Mouse (Mus musculus): ENCODE results near the gene Pex14. TPM values are rescaled to one million over a fixed set of nuclear protein-coding genes. Genes with fewer than 3 reads are reported as not detected.

Gene Pex14
- polyA plus RNA-seq, 1 experiment from 2014 or later: 29.0 TPM

DNA sequence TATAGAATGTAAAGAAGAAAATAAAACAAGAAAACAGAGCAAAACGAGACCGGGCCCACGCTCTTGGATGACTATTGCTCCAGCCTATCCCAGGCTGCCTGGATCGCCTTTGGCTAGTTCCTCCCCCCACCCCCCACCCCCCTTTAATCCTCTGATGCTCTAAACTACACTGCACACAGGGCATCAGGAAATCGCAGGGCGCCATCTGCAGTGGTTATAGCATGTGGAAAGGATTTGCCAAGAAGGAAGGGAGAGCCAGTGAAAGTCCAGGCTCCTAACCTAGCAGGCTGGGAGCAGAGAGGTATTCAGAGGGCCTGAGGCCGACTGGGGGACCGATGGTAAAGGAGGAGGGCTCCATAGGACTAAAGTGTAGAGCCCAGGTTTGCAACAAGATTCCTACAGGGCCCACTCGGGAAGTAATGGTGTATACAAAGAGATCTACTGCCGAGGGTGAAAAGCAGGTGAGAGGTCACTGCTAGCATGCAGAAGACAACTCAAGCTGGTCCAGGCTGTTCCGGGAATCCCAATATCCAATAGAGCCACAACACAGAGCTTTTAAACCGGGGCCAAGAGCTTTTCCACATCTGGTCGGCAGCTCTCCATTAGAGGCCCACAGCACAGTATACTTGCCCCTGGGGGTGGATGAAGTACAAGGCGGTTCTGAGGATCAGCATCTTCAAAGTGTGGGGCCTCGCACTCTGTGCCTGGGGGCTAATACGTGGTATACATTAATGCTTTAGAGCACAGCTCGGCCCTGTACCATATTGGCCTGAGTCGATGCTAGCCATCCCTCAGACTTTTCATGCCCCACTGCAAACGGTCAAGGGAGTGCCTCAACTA, 114.8 kb downstream of the Pex14 start:
- WGBS: 23% methylated on average over 19 of the region's 19 CpGs
- no peak overlapping the region for H3K4me3 ChIP-seq (ENCODE audit: low read depth, low read length)
- peaks cover 8% of the 10 kb centered on the region for H3K4me1 ChIP-seq (ENCODE audit: control insufficient read depth, insufficient read depth, low read length)
- H3K4me2 ChIP-seq (ENCODE audit: low read depth, low read length): 0 out of 2 replicates have a peak overlapping the region, but pooled peaks have one; percentile 7
- no peaks in the 10 kb centered on the region for H3K27me3 ChIP-seq (ENCODE audit: control insufficient read depth, insufficient read depth, low read length)
- H3K9me3 ChIP-seq (replicated peaks; ENCODE audit: control insufficient read depth, low read length): no peaks in the 10 kb centered on the region
- no peaks in the 10 kb centered on the region for H3K36me3 ChIP-seq (replicated peaks; ENCODE audit: control insufficient read depth, insufficient read depth, low read depth, low read length)
- H3K27ac ChIP-seq (replicated peaks; ENCODE audit: low read depth, low read length): peak overlapping the region; percentile 25
- H3K9ac ChIP-seq (replicated peaks; ENCODE audit: low read length): no peak overlapping the region
- DNase-seq (ENCODE audit: low spot score) (peak; percentile 75), ATAC-seq (replicated peaks; ENCODE audit: insufficient number of reproducible peaks, low FRiP score, low TSS enrichment, low read depth) (peak; percentile 46)

DNA sequence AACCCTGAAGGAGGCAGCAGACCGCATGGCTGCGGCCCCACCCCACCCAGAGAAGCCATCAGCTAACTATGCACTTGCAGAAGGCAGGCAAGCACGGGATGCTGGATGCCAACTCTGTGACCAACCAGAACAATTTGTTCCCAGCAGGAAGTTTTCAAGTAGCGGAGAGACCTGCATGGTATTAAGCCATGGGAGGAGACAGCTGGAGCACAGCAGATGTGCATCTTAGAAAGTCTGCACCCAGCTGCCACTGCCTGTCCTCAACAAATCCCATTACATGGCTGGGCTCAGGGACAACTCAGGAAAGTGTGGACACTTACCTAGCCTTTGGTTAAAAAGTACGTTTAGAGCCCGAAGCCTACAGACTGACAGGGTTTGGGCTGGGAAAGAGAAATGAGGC, 117.4 kb downstream of the Pex14 start:
- Histone ChIP-seq H3K27ac (replicated peaks; ENCODE audit: low read depth, low read length) (no peak overlapping the region), H3K36me3 (replicated peaks; ENCODE audit: control insufficient read depth, insufficient read depth, low read depth, low read length) (no peaks in the 10 kb centered on the region), H3K4me1 (ENCODE audit: control insufficient read depth, insufficient read depth, low read length) (peaks cover 8% of the 10 kb centered on the region), H3K9ac (replicated peaks; ENCODE audit: low read length) (no peak overlapping the region), H3K9me3 (replicated peaks; ENCODE audit: control insufficient read depth, low read length) (no peaks in the 10 kb centered on the region), H3K4me3 (ENCODE audit: low read depth, low read length) (no peak overlapping the region), H3K27me3 (ENCODE audit: control insufficient read depth, insufficient read depth, low read length) (no peaks in the 10 kb centered on the region), H3K4me2 (ENCODE audit: low read depth, low read length) (no peak overlapping the region)
- 75% methylated on average over 6 of the region's 6 CpGs for WGBS
- no peak for DNase-seq (ENCODE audit: low spot score)
- ATAC-seq (replicated peaks; ENCODE audit: insufficient number of reproducible peaks, low FRiP score, low TSS enrichment, low read depth): no peak

DNA sequence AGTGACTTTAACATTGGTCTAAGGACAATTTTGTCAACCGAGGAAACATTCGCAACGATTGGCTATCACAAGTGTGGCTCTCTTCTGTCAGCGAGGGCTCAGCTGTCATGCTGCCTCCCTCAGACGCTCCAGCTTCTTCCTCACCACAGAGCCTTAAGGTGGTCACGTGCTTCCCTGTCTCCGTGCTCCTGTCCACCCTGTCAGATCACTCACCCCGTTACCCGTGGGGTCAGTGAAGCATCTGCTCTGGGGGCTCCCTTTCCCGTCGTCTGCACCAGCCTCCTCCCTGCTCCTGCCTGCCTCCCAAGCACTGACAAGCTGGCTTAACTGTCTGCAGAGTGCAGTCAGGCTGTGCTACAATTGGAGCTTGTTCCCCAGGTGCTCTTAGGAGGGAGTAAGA, 119.8 kb downstream of the Pex14 start:
- Histone ChIP-seq H3K4me1 (ENCODE audit: control insufficient read depth, insufficient read depth, low read length) (no peaks in the 10 kb centered on the region; the same call in none of the 2 replicates), H3K27ac (replicated peaks; ENCODE audit: low read depth, low read length) (no peak overlapping the region), H3K9ac (replicated peaks; ENCODE audit: low read length) (no peak overlapping the region), H3K4me2 (ENCODE audit: low read depth, low read length) (no peak overlapping the region), H3K4me3 (ENCODE audit: low read depth, low read length) (no peak overlapping the region), H3K36me3 (replicated peaks; ENCODE audit: control insufficient read depth, insufficient read depth, low read depth, low read length) (no peaks in the 10 kb centered on the region), H3K9me3 (replicated peaks; ENCODE audit: control insufficient read depth, low read length) (no peaks in the 10 kb centered on the region), H3K27me3 (ENCODE audit: control insufficient read depth, insufficient read depth, low read length) (no peaks in the 10 kb centered on the region)
- 53% methylated on average over 11 of the region's 11 CpGs for WGBS
- ATAC-seq (replicated peaks; ENCODE audit: insufficient number of reproducible peaks, low FRiP score, low TSS enrichment, low read depth) (no peak), DNase-seq (ENCODE audit: low spot score) (no peak)

DNA sequence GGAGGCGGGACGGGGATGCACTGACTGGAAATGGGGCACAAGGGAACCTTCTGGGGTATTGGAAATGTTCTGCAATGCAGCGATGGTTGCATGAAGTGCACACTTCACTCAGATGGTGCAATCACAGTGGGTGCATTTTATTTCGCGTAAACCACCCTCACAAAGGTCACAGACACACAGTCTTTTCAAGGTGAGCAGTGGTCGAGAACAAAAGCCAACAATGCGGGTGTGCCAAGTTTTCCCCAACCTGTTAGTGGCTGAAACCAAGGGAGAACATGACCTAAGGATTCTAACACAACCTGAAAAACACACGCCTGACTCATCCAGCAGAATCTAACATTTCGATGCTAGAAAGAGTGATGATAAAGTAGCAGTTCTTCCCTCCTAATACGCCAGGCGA, 120.8 kb downstream of the Pex14 start:
- Histone ChIP-seq H3K4me2 (ENCODE audit: low read depth, low read length) (no peak overlapping the region), H3K36me3 (replicated peaks; ENCODE audit: control insufficient read depth, insufficient read depth, low read depth, low read length) (no peaks in the 10 kb centered on the region), H3K27me3 (ENCODE audit: control insufficient read depth, insufficient read depth, low read length) (no peaks in the 10 kb centered on the region), H3K27ac (replicated peaks; ENCODE audit: low read depth, low read length) (no peak overlapping the region), H3K9me3 (replicated peaks; ENCODE audit: control insufficient read depth, low read length) (no peaks in the 10 kb centered on the region), H3K4me1 (ENCODE audit: control insufficient read depth, insufficient read depth, low read length) (no peaks in the 10 kb centered on the region; the same call in none of the 2 replicates), H3K9ac (replicated peaks; ENCODE audit: low read length) (no peak overlapping the region), H3K4me3 (ENCODE audit: low read depth, low read length) (no peak overlapping the region)
- DNase-seq (ENCODE audit: low spot score) (no peak), ATAC-seq (replicated peaks; ENCODE audit: insufficient number of reproducible peaks, low FRiP score, low TSS enrichment, low read depth) (no peak)
- WGBS: 91% methylated on average over 11 of the region's 11 CpGs

DNA sequence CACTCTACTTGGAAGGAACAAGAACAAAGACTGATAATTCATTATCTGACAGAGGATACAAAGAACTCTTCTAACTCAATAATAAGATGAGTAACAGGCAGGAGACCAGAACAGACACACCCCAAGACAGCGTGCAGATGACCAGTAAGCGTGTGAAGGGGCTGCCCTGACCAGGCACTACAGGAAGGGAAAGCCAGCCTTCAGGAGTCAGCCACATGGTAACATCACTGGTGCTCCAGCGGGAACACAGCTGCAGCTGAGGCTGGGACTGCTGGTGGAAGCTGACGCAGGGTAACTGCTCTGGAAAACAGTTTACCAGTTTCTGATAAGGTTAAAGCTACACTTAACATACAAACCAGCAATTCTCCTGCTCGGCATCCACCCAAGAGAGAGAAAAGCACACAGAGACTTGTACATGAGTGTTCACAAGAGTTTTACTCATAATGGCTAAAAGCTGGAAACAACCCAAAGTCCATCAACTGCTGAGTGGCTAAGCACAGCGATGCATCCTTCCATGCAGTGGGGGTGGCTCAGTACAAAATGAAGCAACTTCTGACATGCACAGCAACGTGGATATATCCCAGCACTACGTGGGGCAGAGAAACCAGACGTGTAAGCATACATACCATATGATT, 121.3 kb downstream of the Pex14 start:
- Histone ChIP-seq H3K4me3 (ENCODE audit: low read depth, low read length) (no peak overlapping the region), H3K4me1 (ENCODE audit: control insufficient read depth, insufficient read depth, low read length) (no peaks in the 10 kb centered on the region; the same call in none of the 2 replicates), H3K9me3 (replicated peaks; ENCODE audit: control insufficient read depth, low read length) (no peaks in the 10 kb centered on the region), H3K27ac (replicated peaks; ENCODE audit: low read depth, low read length) (no peak overlapping the region), H3K4me2 (ENCODE audit: low read depth, low read length) (no peak overlapping the region), H3K36me3 (replicated peaks; ENCODE audit: control insufficient read depth, insufficient read depth, low read depth, low read length) (no peaks in the 10 kb centered on the region), H3K27me3 (ENCODE audit: control insufficient read depth, insufficient read depth, low read length) (no peaks in the 10 kb centered on the region), H3K9ac (replicated peaks; ENCODE audit: low read length) (no peak overlapping the region)
- WGBS: 71% methylated on average over 9 of the region's 9 CpGs
- no peak for ATAC-seq (replicated peaks; ENCODE audit: insufficient number of reproducible peaks, low FRiP score, low TSS enrichment, low read depth)
- peak; percentile 30 for DNase-seq (ENCODE audit: low spot score)

DNA sequence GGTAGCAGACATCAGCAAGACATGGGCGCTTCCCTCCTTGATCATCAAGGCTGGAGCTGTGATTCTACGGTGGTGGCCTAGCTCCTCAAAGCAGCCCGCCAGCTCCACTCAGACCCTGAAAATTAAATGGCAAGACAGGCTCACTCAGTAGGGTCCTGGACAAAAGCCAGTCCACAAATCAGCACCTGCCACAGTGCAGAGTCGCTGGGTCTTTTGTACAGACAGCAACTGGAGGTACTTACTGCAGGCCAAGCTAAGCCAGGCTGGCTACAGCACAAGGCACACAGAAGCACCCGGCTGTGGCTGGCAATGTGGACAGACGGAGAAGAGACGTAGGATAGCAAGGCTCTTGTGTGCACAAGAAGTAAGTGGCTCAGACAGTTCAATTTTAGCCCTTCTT, 124.8 kb downstream of the Pex14 start:
- 83% methylated on average over 7 of the region's 7 CpGs for WGBS
- no peaks in the 10 kb centered on the region for H3K9me3 ChIP-seq (replicated peaks; ENCODE audit: control insufficient read depth, low read length)
- H3K9ac ChIP-seq (replicated peaks; ENCODE audit: low read length): no peak overlapping the region
- no peaks in the 10 kb centered on the region for H3K27me3 ChIP-seq (ENCODE audit: control insufficient read depth, insufficient read depth, low read length)
- H3K4me2 ChIP-seq (ENCODE audit: low read depth, low read length): no peak overlapping the region
- no peak overlapping the region for H3K4me3 ChIP-seq (ENCODE audit: low read depth, low read length)
- ATAC-seq (replicated peaks; ENCODE audit: insufficient number of reproducible peaks, low FRiP score, low TSS enrichment, low read depth) (no peak), DNase-seq (ENCODE audit: low spot score) (no peak)
- no peaks in the 10 kb centered on the region; the same call in none of the 2 replicates for H3K4me1 ChIP-seq (ENCODE audit: control insufficient read depth, insufficient read depth, low read length)
- H3K36me3 ChIP-seq (replicated peaks; ENCODE audit: control insufficient read depth, insufficient read depth, low read depth, low read length): no peaks in the 10 kb centered on the region
- no peak overlapping the region for H3K27ac ChIP-seq (replicated peaks; ENCODE audit: low read depth, low read length)

DNA sequence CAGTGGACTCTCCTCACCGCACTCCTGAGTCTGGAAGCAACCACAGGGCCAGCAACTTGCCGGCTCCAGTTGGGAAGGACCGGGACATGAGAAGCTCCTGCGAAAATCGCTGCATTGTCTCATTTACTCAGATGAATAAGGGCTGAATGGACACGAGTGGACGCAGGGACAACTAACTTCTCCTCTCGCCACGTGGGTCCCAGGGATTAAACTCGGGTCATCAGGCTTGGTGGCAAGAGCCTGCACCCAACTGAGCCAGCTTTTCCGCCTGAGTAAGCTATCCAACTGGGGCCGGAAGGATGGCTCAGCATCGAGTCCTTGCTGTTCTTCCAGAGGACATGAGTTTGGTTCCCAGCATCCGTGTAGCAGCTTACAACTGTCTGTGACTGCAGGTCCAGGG, 126.3 kb downstream of the Pex14 start:
- no peaks in the 10 kb centered on the region; the same call in none of the 2 replicates for H3K4me1 ChIP-seq (ENCODE audit: control insufficient read depth, insufficient read depth, low read length)

DNA sequence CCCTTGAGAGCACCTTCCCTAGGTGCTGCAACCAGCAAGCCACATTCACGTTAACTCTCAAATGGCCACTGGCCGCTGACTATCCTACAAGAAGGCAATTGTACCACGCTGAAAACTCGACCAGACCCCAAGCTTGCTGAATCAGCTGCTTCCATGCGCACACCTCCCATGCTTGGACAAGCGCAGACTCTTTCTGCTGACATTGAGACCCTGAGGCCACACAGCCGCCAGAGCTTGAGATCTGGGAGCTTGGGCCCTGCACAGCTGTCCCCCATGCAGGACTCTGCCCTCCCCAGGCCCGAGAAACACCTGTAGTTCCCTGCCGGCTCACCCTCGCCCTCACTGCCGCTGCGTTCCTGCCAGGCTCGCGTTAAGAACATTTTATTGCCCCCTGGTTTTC, 127.0 kb downstream of the Pex14 start:
- WGBS: 78% methylated on average over 14 of the region's 14 CpGs
- Histone ChIP-seq H3K36me3 (replicated peaks; ENCODE audit: control insufficient read depth, insufficient read depth, low read depth, low read length) (no peaks in the 10 kb centered on the region), H3K4me3 (ENCODE audit: low read depth, low read length) (no peak overlapping the region), H3K4me1 (ENCODE audit: control insufficient read depth, insufficient read depth, low read length) (no peaks in the 10 kb centered on the region; the same call in none of the 2 replicates), H3K27ac (replicated peaks; ENCODE audit: low read depth, low read length) (no peak overlapping the region), H3K4me2 (ENCODE audit: low read depth, low read length) (no peak overlapping the region), H3K27me3 (ENCODE audit: control insufficient read depth, insufficient read depth, low read length) (no peaks in the 10 kb centered on the region), H3K9me3 (replicated peaks; ENCODE audit: control insufficient read depth, low read length) (no peaks in the 10 kb centered on the region), H3K9ac (replicated peaks; ENCODE audit: low read length) (no peak overlapping the region)
- DNase-seq (ENCODE audit: low spot score): no peak
- ATAC-seq (replicated peaks; ENCODE audit: insufficient number of reproducible peaks, low FRiP score, low TSS enrichment, low read depth): no peak

More for the DNA sequence above, 126.3 kb downstream of the Pex14 start:
- Histone ChIP-seq H3K36me3 (replicated peaks; ENCODE audit: control insufficient read depth, insufficient read depth, low read depth, low read length) (no peaks in the 10 kb centered on the region), H3K9me3 (replicated peaks; ENCODE audit: control insufficient read depth, low read length) (no peaks in the 10 kb centered on the region), H3K27ac (replicated peaks; ENCODE audit: low read depth, low read length) (no peak overlapping the region), H3K9ac (replicated peaks; ENCODE audit: low read length) (no peak overlapping the region), H3K4me3 (ENCODE audit: low read depth, low read length) (no peak overlapping the region), H3K4me2 (ENCODE audit: low read depth, low read length) (no peak overlapping the region), H3K27me3 (ENCODE audit: control insufficient read depth, insufficient read depth, low read length) (no peaks in the 10 kb centered on the region)
- no peak for ATAC-seq (replicated peaks; ENCODE audit: insufficient number of reproducible peaks, low FRiP score, low TSS enrichment, low read depth)
- 72% methylated on average over 14 of the region's 14 CpGs for WGBS
- DNase-seq (ENCODE audit: low spot score): no peak
